Comparison of ENCODE assay signal across 28 mouse cellular contexts in genomic region chr13:107721901-107722300, GRCm38 (mm10).
"Had no signal": no experiment of that assay in that cellular context is flagged by ENCODE, and none has a peak within 500 bp of the region (broad histone marks: within the 10 kb centered on the region; RNA-seq: fewer than 3 reads in every experiment).

No protein-coding gene starts in this region.

- H3K9me3 ChIP-seq: heart, embryonic 12.5 days; heart, embryonic 13.5 days; heart, embryonic 15.5 days; hindbrain, embryonic 10.5 days; hindbrain, embryonic 12.5 days; hindbrain, embryonic 13.5 days; hindbrain, embryonic 15.5 days; intestine, embryonic 15.5 days; kidney, embryonic 15.5 days had no signal

- H3K27me3 ChIP-seq: heart, embryonic 12.5 days; heart, embryonic 13.5 days; heart, embryonic 15.5 days; hindbrain, embryonic 12.5 days; hindbrain, embryonic 13.5 days; hindbrain, embryonic 15.5 days; intestine, embryonic 15.5 days; kidney, embryonic 15.5 days had no signal

- DNase-seq: heart, postnatal 10 days; heart, postnatal 14 days; heart, postnatal 36 days; kidney, adult 11 months; kidney, adult 18-20 months; kidney, adult 8-10 months; kidney, adult 9 months; kidney, postnatal 10 days; kidney, postnatal 14 days; kidney, postnatal 25 days; kidney, postnatal 36 days; kidney, postnatal 4 days; layer of hippocampus, adult 9-11 months; layer of hippocampus, postnatal 36 days had no signal

- H3K27ac ChIP-seq: heart, embryonic 13.5 days; heart, embryonic 15.5 days; hindbrain, embryonic 10.5 days; hindbrain, embryonic 12.5 days; hindbrain, embryonic 13.5 days; hindbrain, embryonic 14.5 days; hindbrain, embryonic 15.5 days; hindbrain, postnatal 0 days; kidney, embryonic 15.5 days; kidney, postnatal 0 days; left cerebral cortex, adult 2 months had no signal

- H3K4me1 ChIP-seq: heart, embryonic 12.5 days; heart, embryonic 13.5 days; heart, embryonic 15.5 days; intestine, embryonic 15.5 days; kidney, embryonic 15.5 days had no signal

- H3K4me3 ChIP-seq: heart, embryonic 12.5 days; heart, embryonic 13.5 days; heart, embryonic 15.5 days; hindbrain, embryonic 10.5 days; hindbrain, embryonic 12.5 days; hindbrain, embryonic 13.5 days; hindbrain, embryonic 15.5 days; intestine, embryonic 15.5 days; kidney, embryonic 15.5 days; layer of hippocampus, adult 2 months; left cerebral cortex, adult 2 months had no signal
